Mouse (Mus musculus): ENCODE data around the gene Kdr. TPM values are rescaled to one million over a fixed set of nuclear protein-coding genes. Genes with fewer than 3 reads are reported as not detected.
"Not testable (repeated sequence)": the region's sequence is repeated elsewhere in the genome, so short reads cannot be mapped to it uniquely, and the experiment has no call there.

The Kdr gene
- polyA plus RNA-seq, 1 experiment from 2014 or later = 44.3 TPM

DNA sequence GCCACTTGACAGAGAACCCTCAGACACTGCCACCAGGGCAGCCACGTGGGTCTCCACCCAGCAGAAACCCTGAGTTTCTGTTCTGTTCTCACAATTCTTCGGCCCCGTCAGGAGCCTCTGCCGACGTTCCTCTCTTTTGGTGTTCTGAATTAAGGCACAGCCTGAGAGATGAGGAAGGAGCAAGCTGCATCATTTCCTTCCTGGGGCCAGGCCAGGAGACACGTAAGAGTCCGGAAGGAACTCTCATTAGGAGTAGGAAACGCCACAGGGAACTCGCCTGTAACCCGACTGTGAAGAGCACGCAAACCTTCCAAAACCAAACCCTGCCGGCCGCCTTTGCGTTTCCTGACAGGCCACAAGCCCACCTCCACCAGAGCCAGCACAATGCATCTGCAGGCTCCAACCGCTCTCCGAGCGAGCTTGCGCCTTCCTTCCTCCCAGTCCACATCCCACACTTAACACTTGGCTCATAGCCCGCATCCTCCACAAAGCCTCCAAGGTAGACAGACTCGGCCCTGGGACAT is 44.7 kb downstream of the Kdr start:
- H3K27ac ChIP-seq (replicated peaks in 1 of 2; ENCODE audit: control insufficient read depth in 1 of 2, insufficient read depth in 1 of 2, low read depth in 2 of 2, low read length in 2 of 2) = peak overlapping the region; percentile 72 to 75
- no peak overlapping the region for H3K4me3 ChIP-seq (ENCODE audit: control insufficient read depth in 1 of 2, insufficient read depth in 1 of 2, low read depth in 1 of 2, low read length in 2 of 2)
- H3K9ac ChIP-seq (ENCODE audit: low read length) = 0 out of 2 replicates have a peak overlapping the region, but pooled peaks have one; percentile 30
- peak; percentile 74 for ATAC-seq (ENCODE audit: insufficient number of reproducible peaks, insufficient read depth, low FRiP score, low read depth)
- WGBS = 56% methylated on average over 20 of the region's 20 CpGs
- H3K36me3 ChIP-seq (ENCODE audit: control insufficient read depth, insufficient read depth, low read length) = peaks cover 11% of the 10 kb centered on the region; the same call in 1 of the 2 replicates
- no peaks in the 10 kb centered on the region for H3K27me3 ChIP-seq (ENCODE audit: control insufficient read depth, insufficient read depth, low read length)
- peaks cover 17 to 34% of the 10 kb centered on the region in 2 experiments for H3K4me1 ChIP-seq (ENCODE audit: control insufficient read depth in 2 of 2, insufficient read depth in 2 of 2, low read length in 2 of 2)
- peak overlapping the region; percentile 39 for H3K4me2 ChIP-seq (ENCODE audit: low read length)
- H3K9me3 ChIP-seq (ENCODE audit: control insufficient read depth, low read length) = no peaks in the 10 kb centered on the region

DNA sequence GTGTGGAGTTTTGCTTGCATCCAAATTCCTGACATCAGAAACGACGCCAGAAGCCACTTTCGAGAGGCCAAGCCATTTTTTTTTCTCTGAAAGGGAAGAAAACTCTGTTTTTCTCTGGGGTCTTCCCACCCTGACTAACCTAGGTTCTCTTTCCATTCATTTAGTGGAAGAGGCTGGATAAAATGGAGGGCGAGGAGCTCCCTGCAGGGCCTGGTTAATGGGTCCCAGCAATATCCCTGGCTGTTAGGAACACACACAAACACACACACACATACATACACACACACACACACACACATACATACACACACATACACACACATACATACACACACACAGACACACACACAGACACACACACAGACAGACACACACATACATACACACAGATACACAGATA is 46.8 kb downstream of the Kdr start:
- not testable (repeated sequence) for H3K27me3 ChIP-seq (ENCODE audit: control insufficient read depth, insufficient read depth, low read length); H3K9me3 ChIP-seq (ENCODE audit: control insufficient read depth, low read length); H3K4me3 ChIP-seq (ENCODE audit: control insufficient read depth in 1 of 2, insufficient read depth in 1 of 2, low read depth in 1 of 2, low read length in 2 of 2); H3K9ac ChIP-seq (ENCODE audit: low read length); H3K27ac ChIP-seq (replicated peaks in 1 of 2; ENCODE audit: control insufficient read depth in 1 of 2, insufficient read depth in 1 of 2, low read depth in 2 of 2, low read length in 2 of 2); ATAC-seq (ENCODE audit: insufficient number of reproducible peaks, insufficient read depth, low FRiP score, low read depth); H3K4me2 ChIP-seq (ENCODE audit: low read length); H3K36me3 ChIP-seq (ENCODE audit: control insufficient read depth, insufficient read depth, low read length)
- peaks cover 7 to 21% of the 10 kb centered on the region in 2 experiments for H3K4me1 ChIP-seq (ENCODE audit: control insufficient read depth in 2 of 2, insufficient read depth in 2 of 2, low read length in 2 of 2)
- WGBS = 90% methylated on average over 4 of the region's 4 CpGs

DNA sequence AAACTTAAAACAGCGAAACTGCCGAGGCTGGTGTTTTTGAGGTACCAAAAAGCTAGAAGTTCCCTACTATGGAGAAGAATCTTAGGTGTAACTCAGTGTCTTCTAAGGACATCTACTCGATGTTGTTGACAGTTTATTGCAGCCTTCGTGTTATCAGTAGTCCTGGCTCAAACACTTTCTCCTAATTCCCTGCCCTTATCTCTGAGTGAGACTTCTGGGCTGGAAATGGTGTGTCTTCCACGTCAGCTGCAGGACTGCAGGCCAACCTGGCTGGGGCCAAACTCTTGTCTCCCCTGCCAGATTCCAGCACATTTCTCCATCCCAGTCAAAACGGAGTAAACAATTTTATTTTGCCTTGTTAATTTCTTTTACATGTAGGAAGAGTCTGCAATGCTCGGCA is 48.3 kb downstream of the Kdr start:
- Histone ChIP-seq H3K27ac (replicated peaks in 1 of 2; ENCODE audit: control insufficient read depth in 1 of 2, insufficient read depth in 1 of 2, low read depth in 2 of 2, low read length in 2 of 2) (no peak overlapping the region), H3K36me3 (ENCODE audit: control insufficient read depth, insufficient read depth, low read length) (no peaks in the 10 kb centered on the region), H3K9ac (ENCODE audit: low read length) (no peak overlapping the region), H3K4me1 (ENCODE audit: control insufficient read depth in 2 of 2, insufficient read depth in 2 of 2, low read length in 2 of 2) (peaks cover 7 to 21% of the 10 kb centered on the region in 2 experiments), H3K27me3 (ENCODE audit: control insufficient read depth, insufficient read depth, low read length) (no peaks in the 10 kb centered on the region), H3K9me3 (ENCODE audit: control insufficient read depth, low read length) (no peaks in the 10 kb centered on the region), H3K4me2 (ENCODE audit: low read length) (no peak overlapping the region), H3K4me3 (ENCODE audit: control insufficient read depth in 1 of 2, insufficient read depth in 1 of 2, low read depth in 1 of 2, low read length in 2 of 2) (no peak overlapping the region)
- WGBS = 37% methylated on average over 7 of the region's 7 CpGs
- no peak for ATAC-seq (ENCODE audit: insufficient number of reproducible peaks, insufficient read depth, low FRiP score, low read depth)

DNA sequence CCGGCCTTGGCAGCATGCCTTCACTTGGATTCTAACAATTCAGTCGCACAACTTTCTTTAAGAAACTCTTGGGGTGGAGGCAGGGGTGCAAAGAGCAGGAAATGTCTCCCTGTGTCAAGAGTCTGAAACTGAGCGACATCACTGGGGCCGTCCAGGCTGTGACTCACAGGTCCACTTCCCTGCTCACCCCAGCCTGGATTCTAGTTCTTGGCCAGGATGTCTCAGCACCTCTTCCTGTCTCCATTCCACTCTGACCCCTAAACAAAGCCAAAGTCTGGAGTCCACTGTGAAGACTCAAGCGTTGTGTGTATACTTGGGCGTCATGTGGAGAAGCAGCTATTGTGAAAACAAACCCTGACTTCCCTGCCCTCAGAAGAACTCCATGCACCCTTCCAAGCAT is 55.6 kb downstream of the Kdr start:
- H3K27me3 ChIP-seq (ENCODE audit: control insufficient read depth, insufficient read depth, low read length) = no peaks in the 10 kb centered on the region
- H3K27ac ChIP-seq (replicated peaks in 1 of 2; ENCODE audit: control insufficient read depth in 1 of 2, insufficient read depth in 1 of 2, low read depth in 2 of 2, low read length in 2 of 2) = peak overlapping the region in 1 of 2 experiments; percentile 58; a peak in 1 of 4 replicates
- H3K9me3 ChIP-seq (ENCODE audit: control insufficient read depth, low read length) = no peaks in the 10 kb centered on the region
- H3K4me3 ChIP-seq (ENCODE audit: control insufficient read depth in 1 of 2, insufficient read depth in 1 of 2, low read depth in 1 of 2, low read length in 2 of 2) = no peak overlapping the region
- H3K4me2 ChIP-seq (ENCODE audit: low read length) = no peak overlapping the region
- 49% methylated on average over 6 of the region's 6 CpGs for WGBS
- peak; percentile 56 for ATAC-seq (ENCODE audit: insufficient number of reproducible peaks, insufficient read depth, low FRiP score, low read depth)
- no peaks in the 10 kb centered on the region for H3K36me3 ChIP-seq (ENCODE audit: control insufficient read depth, insufficient read depth, low read length)
- H3K4me1 ChIP-seq (ENCODE audit: control insufficient read depth in 2 of 2, insufficient read depth in 2 of 2, low read length in 2 of 2) = peaks cover 10 to 11% of the 10 kb centered on the region in 2 experiments; a peak in 3 of 4 replicates
- no peak overlapping the region for H3K9ac ChIP-seq (ENCODE audit: low read length)

- Histone ChIP-seq H3K27ac (replicated peaks in 1 of 2; ENCODE audit: control insufficient read depth in 1 of 2, insufficient read depth in 1 of 2, low read depth in 2 of 2, low read length in 2 of 2) (peak overlapping the region in 1 of 2 experiments; percentile 58; a peak in 1 of 4 replicates), H3K27me3 (ENCODE audit: control insufficient read depth, insufficient read depth, low read length) (no peaks in the 10 kb centered on the region), H3K4me1 (ENCODE audit: control insufficient read depth in 2 of 2, insufficient read depth in 2 of 2, low read length in 2 of 2) (peaks cover 10 to 11% of the 10 kb centered on the region in 2 experiments; a peak in 3 of 4 replicates), H3K9me3 (ENCODE audit: control insufficient read depth, low read length) (no peaks in the 10 kb centered on the region), H3K4me3 (ENCODE audit: control insufficient read depth in 1 of 2, insufficient read depth in 1 of 2, low read depth in 1 of 2, low read length in 2 of 2) (no peak overlapping the region), H3K4me2 (ENCODE audit: low read length) (no peak overlapping the region), H3K9ac (ENCODE audit: low read length) (no peak overlapping the region), H3K36me3 (ENCODE audit: control insufficient read depth, insufficient read depth, low read length) (no peaks in the 10 kb centered on the region)
- 47% methylated on average over 12 of the region's 12 CpGs for WGBS
- ATAC-seq (ENCODE audit: insufficient number of reproducible peaks, insufficient read depth, low FRiP score, low read depth) = no peak
Measured at GRCm38 (mm10) chr5:75921730-75922387, 56.4 kb downstream of the Kdr start.

DNA sequence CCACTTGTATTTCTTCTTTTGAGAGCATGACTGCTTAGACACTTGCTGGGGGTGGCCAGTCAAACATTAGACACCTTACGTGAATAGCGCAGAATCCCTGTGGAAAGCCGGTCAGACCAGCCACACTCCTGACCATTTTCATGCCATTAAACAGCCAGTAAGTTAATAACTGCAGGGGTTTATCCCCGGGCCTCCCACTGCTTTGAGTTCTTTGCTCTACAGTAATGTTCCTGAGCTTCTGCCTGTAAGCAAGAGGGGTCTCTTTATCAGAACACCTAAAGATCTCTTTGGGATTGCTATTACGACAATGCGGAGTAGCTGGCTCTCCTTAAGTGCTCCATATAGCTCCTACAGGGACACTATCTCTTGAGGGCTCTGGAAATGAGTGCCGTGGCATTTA is 58.7 kb downstream of the Kdr start:
- no peak overlapping the region for H3K9ac ChIP-seq (ENCODE audit: low read length)
- no peaks in the 10 kb centered on the region for H3K27me3 ChIP-seq (ENCODE audit: control insufficient read depth, insufficient read depth, low read length)
- H3K9me3 ChIP-seq (ENCODE audit: control insufficient read depth, low read length) = no peaks in the 10 kb centered on the region
- H3K4me2 ChIP-seq (ENCODE audit: low read length) = no peak overlapping the region
- no peak overlapping the region for H3K27ac ChIP-seq (replicated peaks in 1 of 2; ENCODE audit: control insufficient read depth in 1 of 2, insufficient read depth in 1 of 2, low read depth in 2 of 2, low read length in 2 of 2)
- peaks cover 10 to 11% of the 10 kb centered on the region in 2 experiments; a peak in 3 of 4 replicates for H3K4me1 ChIP-seq (ENCODE audit: control insufficient read depth in 2 of 2, insufficient read depth in 2 of 2, low read length in 2 of 2)
- 46% methylated on average over 7 of the region's 7 CpGs for WGBS
- H3K4me3 ChIP-seq (ENCODE audit: control insufficient read depth in 1 of 2, insufficient read depth in 1 of 2, low read depth in 1 of 2, low read length in 2 of 2) = no peak overlapping the region
- no peak for ATAC-seq (ENCODE audit: insufficient number of reproducible peaks, insufficient read depth, low FRiP score, low read depth)
- no peaks in the 10 kb centered on the region for H3K36me3 ChIP-seq (ENCODE audit: control insufficient read depth, insufficient read depth, low read length)

DNA sequence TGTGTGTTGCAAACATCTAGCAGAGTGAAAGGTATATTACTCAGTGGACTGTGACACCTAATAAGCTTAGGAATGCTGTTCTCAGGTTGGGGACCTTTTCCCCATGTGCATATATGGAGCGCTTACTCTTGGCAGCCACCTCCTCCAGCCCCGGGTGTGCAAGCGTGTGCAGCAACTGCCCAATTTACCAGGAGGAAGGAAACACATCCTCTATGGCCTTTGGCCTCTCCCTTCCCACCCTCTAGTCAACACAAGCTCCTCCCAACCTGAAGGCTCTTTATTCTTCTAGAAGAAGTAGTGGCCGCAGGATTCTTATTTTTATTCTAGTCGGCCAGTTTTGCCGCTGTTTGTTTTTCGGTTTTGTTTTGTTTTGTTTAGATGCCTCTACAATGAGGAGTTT is 60.1 kb downstream of the Kdr start:
- H3K27ac ChIP-seq (replicated peaks in 1 of 2; ENCODE audit: control insufficient read depth in 1 of 2, insufficient read depth in 1 of 2, low read depth in 2 of 2, low read length in 2 of 2) = no peak overlapping the region
- H3K4me2 ChIP-seq (ENCODE audit: low read length) = no peak overlapping the region
- ATAC-seq (ENCODE audit: insufficient number of reproducible peaks, insufficient read depth, low FRiP score, low read depth) = no peak; the same call in 1 of the 2 replicates
- no peaks in the 10 kb centered on the region for H3K36me3 ChIP-seq (ENCODE audit: control insufficient read depth, insufficient read depth, low read length)
- no peak overlapping the region for H3K9ac ChIP-seq (ENCODE audit: low read length)
- WGBS = 77% methylated on average over 7 of the region's 7 CpGs
- H3K9me3 ChIP-seq (ENCODE audit: control insufficient read depth, low read length) = no peaks in the 10 kb centered on the region
- H3K4me1 ChIP-seq (ENCODE audit: control insufficient read depth in 2 of 2, insufficient read depth in 2 of 2, low read length in 2 of 2) = peaks cover 8 to 10% of the 10 kb centered on the region in 2 experiments; a peak in 3 of 4 replicates
- no peak overlapping the region for H3K4me3 ChIP-seq (ENCODE audit: control insufficient read depth in 1 of 2, insufficient read depth in 1 of 2, low read depth in 1 of 2, low read length in 2 of 2)
- no peaks in the 10 kb centered on the region for H3K27me3 ChIP-seq (ENCODE audit: control insufficient read depth, insufficient read depth, low read length)

Measured in heart, embryonic 14.5 days (tissue).